Mouse (Mus musculus) E14TG2a.4 (cell line): ENCODE data around the gene Spp2.

ENCODE experiments used
- CTCF ChIP-seq: conservative IDR thresholded peaks from 2 replicates; pipeline ENCODE4 v1.5.1; 2014; ENCODE audit warnings: low read length
- POU5F1 ChIP-seq: IDR thresholded peaks from 2 replicates; pipeline ENCODE4 v1.6.1; 2014; ENCODE audit warnings: low read length, borderline replicate concordance

- TF ChIP-seq CTCF (no peak), POU5F1 (no peak)
These were observed 43.9 kb downstream of the Spp2 start for GRCm38 (mm10) chr1:88450668-88451067.
